Mouse (Mus musculus): Measurements from ENCODE around the gene Olfr1280.
"Not testable (repeated sequence)": the region's sequence is repeated elsewhere in the genome, so short reads cannot be mapped to it uniquely, and the experiment has no call there.

The Olfr1280 gene

DNA sequence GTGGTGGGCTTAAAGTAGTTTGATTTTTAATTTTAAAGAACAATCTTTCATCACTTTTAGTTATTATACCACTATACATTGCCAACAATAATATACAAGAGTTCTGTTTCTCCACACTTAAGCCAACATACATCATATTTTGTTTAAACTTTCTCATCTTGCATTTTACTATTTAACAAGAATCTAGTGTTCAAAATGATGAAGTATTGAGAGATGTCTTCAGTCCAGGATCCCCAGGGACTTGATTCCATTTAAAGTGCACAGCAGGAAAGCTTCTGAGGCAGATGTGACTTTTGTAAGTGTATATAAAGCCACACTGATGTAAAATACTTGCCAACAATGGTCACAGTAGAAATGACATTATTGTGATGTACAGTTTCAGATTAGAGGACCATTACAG, at the start of gene Olfr1280:
Olfr1280 (plus strand) TSS at position 301 of the 400 bp plus-strand sequence.
- DNase-seq (ENCODE audit: low spot score in 2 of 2), result no peak

DNA sequence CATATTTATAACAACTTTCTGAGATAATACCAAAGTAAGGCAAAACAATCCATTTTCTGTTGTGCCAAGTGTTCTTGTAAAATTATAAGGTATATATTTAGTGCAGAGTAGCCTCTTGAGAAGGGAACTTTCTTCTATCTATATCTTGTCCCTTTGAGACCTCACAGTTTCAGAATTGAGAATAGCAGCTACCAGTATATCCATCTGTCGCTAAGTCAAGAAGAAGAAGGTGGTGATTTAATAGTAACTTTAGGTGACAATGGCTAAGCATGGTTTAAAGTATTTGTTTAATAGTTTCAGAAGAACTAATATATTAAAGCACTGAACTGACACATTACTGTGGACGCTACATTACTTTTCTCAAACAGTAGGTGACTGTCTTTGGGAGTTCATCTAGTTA, 39.8 kb upstream of the Olfr1280 start, which contains the start of gene Olfr1277:
Olfr1277 (minus strand) TSS at position 101 of the 400 bp plus-strand sequence.
- DNase-seq (ENCODE audit: low spot score in 2 of 2), result no peak

DNA sequence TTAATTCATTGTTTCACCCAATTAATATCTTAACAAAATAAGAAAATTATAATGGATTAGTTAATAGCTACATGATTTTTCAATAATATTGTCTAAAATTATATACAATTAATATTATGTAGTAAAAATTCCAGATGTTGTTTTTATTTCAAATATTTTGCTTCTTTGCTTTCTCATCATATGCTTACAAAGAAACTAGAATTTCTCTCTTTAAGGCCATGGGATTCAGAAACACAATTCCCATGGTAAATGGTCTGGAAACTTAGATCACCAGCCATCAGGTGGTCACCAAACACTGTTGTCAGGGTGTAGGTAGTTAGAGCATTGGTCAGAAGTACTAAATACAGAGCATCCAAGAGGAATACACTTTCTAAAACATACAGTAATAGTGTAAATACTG, 24.0 kb upstream of the Olfr1280 start, which contains the start of gene Olfr1278:
Olfr1278 (plus strand) TSS at position 301 of the 400 bp plus-strand sequence.
- DNase-seq (ENCODE audit: low spot score in 2 of 2), result no peak

DNA sequence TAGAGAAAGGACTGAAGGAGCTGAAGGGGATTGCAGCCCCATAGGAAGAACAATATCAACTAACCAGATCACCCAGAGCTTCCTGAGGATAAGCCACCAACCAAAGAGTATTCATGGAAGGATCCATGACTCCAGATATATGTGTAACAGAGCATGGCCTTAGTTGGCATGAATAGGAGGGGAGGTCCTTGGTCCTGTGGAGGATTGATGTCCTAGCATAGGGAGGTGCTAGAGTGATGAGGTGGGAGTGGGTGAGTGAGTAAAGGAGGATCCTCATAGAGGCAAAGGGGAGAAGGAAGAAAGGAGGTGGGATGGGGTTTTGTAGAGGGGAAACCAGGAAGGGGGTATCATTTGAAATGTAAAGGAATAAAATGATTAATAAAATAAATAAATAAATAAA, 15.3 kb upstream of the Olfr1280 start:
- no peak for DNase-seq (ENCODE audit: low spot score in 2 of 2)

DNA sequence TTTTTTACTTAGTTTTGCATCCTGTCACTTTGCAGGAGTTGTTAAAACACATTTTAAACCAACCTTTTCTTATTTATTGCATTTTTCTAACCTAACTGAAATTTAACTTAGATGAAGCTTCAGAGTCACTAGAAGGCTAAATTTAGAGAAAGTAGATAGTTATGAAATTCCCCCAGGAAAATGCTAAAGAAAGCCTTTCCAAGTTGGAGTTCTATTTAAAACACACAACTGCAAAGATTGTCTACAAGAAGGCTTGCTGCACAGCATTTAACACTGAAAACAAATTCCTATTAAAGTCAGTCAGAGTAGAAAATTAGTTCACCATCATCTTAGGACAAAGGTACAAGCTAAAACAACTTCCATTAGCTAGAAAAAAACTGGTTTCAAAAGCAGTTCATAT, 13.4 kb upstream of the Olfr1280 start, which contains the start of gene Olfr1279:
Olfr1279 (plus strand) TSS at position 262 of the 400 bp plus-strand sequence.
- DNase-seq (ENCODE audit: low spot score in 2 of 2), result no peak

DNA sequence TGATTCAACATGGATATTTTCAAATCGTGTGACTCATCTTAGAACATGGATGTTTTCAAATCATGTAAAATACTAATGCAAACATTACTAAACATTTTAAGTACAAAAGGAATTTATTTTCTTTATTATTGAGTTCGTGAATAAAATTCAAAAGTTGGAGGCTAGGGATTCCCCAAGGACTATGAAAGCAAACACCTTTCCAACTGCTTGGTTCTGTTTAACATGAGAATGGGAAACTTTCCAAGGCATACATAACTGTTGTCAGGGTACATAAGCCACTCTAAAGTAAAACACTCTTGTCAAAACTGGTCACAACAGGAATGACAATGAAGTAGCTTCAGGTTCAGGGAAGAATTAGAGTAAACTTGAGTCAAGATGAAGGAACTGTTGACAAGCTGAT, 12.4 kb downstream of the Olfr1280 start, which contains the start of gene Olfr1281:
Olfr1281 (plus strand) TSS at position 301 of the 400 bp plus-strand sequence.
- no peak for DNase-seq (ENCODE audit: low spot score in 2 of 2)

DNA sequence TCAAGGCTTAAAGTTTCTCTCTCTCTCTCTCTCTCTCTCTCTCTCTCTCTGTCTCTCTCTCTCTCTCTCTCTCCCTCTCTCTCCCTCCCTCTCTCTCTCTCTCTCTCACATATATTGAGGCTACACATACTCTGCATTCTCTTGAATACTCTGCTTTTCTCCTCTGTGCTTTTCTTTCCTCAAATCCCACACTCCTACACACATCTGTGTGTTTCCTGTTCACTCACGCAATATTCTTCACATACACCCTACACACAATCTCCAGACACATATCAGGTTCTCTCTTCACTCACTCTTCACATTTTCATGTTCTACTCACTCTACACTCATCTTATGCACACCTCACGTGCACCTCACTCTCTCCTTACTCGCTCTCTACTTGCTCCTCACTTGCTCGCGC, 19.9 kb downstream of the Olfr1280 start:
- DNase-seq (ENCODE audit: low spot score in 2 of 2), result not testable (repeated sequence)

DNA sequence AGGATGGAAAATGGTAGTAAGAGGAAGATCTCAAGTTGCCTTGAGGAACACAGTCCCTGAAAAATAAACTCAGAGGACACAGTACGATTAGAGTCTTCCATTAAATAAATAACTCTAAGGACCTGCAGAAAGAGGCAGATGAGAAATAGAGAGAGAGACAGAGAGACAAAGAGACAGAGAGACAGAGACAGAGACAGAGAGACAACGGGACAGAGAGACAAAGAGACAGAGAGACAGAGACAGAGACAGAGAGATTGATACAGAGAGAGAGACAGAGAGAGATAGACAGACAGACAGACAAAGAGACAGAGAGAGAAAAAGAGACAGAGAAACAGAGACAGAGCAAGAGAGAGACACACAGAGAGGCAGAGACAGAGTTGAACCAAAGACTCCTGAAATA, 22.2 kb downstream of the Olfr1280 start, which contains the start of gene Olfr1282:
Olfr1282 (minus strand) TSS at position 101 of the 400 bp plus-strand sequence.
- no peak for DNase-seq (ENCODE audit: low spot score in 2 of 2)

DNA sequence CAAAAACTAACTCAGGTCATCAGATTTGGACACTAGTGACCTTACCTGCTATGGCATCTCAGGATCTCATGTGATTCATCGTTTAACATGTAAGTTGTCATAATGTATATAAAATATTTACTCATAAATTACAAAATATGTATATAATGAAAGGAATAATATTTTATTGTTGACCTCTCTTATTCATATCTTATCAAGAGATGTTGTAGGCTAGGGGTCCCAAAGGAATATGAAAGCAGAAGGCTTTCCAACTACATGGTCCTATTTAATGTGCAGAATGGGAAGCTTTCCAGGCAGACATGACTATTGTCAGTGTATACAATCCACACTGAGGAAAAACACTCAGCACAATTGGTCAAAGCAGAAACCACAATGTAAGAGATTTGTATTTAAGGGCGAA, 52.7 kb downstream of the Olfr1280 start, which contains the start of gene Olfr1283:
Olfr1283 (plus strand) TSS at position 301 of the 400 bp plus-strand sequence.
- no peak for DNase-seq (ENCODE audit: low spot score in 2 of 2)

DNA sequence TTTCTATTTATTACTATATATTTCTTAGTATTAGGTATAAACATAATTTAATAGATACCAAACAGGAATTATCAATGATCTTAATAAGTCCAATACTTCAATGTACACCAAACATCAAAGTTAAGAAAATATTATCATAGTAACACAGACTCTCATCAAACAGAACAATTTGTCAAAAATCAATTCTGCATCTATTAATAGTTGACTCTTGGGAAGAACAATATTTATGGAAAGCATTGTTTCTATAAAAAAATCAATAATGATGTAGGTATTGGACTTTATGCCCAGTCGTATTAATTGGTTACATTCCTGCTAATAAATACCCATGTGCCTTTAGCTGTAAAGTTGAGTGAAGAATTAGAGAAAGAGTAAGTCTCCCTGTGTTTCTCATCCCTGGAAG, 61.4 kb downstream of the Olfr1280 start, which contains the start of gene Olfr1284:
Olfr1284 (plus strand) TSS at position 301 of the 400 bp plus-strand sequence.
- DNase-seq (ENCODE audit: low spot score in 2 of 2), result no peak

Measured in spleen, postnatal 10 days (tissue).